In the genomic region with DNA sequence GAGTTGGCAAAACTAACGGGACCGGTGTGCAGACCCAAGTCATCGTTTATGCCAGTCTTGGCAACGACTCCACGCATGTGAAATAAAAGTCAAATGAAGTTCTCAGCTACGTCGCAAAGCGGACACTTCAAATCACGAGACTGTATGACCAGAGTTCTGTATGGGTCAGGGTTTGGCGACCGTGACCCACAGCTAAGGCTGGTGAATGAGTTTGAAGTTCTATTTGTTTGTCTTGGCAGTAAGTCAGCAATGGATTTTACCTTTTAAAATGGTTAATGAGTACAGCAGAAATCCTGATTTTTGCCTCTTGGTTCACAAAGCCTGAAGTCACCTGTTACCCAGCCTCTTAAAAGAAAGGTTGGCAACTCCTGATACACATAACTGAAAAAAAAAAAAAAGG, we compare ENCODE assay signal across 17 mouse cellular contexts. TPM values are rescaled to one million over a fixed set of nuclear protein-coding genes. Genes with fewer than 3 reads are reported as not detected.
DNase-seq lines count a peak whose midpoint lies in the region; ATAC-seq and TF ChIP-seq lines count a peak whose summit lies in the region.
"Had no signal": no experiment of that assay in that cellular context is flagged by ENCODE, and none has a peak within 500 bp of the region (broad histone marks: within the 10 kb centered on the region; RNA-seq: fewer than 3 reads in every experiment).

No protein-coding gene starts in this region.

- no peak for ATAC-seq in kidney, embryonic 15.5 days (replicated peaks; ENCODE audit: low FRiP score)
- ATAC-seq in lung, embryonic 16.5 days (ENCODE audit: low read depth), result no peak
- ATAC-seq in liver, embryonic 16.5 days (ENCODE audit: low read depth), result peak; percentile 71
- ATAC-seq: midbrain, embryonic 15.5 days had no signal

- peak overlapping the region; percentile 80 for H3K27ac ChIP-seq in kidney, adult 2 months (ENCODE audit: insufficient read depth, low read depth, low read length)
- no peak overlapping the region for H3K27ac ChIP-seq in kidney, embryonic 15.5 days
- peak overlapping the region; percentile 33; the same call in 1 of the 2 replicates for H3K27ac ChIP-seq in lung, embryonic 16.5 days (ENCODE audit: low read length)
- peak overlapping the region; percentile 20; the same call in 1 of the 2 replicates for H3K27ac ChIP-seq in liver, embryonic 16.5 days (ENCODE audit: low read length)
- H3K27ac ChIP-seq: embryonic facial prominence, embryonic 10.5 days; hindbrain, embryonic 12.5 days; midbrain, embryonic 15.5 days; neural tube, embryonic 15.5 days had no signal

- no peaks in the 10 kb centered on the region; the same call in 1 of the 2 replicates for H3K4me1 ChIP-seq in kidney, adult 2 months (ENCODE audit: control insufficient read depth, insufficient read depth, low read length)
- H3K4me1 ChIP-seq in kidney, embryonic 15.5 days, result no peaks in the 10 kb centered on the region
- H3K4me1 ChIP-seq in lung, embryonic 16.5 days (replicated peaks; ENCODE audit: control insufficient read depth, insufficient read depth, low read length), result peaks cover 7% of the 10 kb centered on the region; the same call in 1 of the 2 replicates
- H3K4me1 ChIP-seq in liver, embryonic 16.5 days (ENCODE audit: control insufficient read depth, low read depth, low read length), result no peaks in the 10 kb centered on the region; the same call in 1 of the 2 replicates
- H3K4me1 ChIP-seq: embryonic facial prominence, embryonic 10.5 days; hindbrain, embryonic 12.5 days; midbrain, embryonic 15.5 days had no signal

- no peak overlapping the region for H3K4me2 ChIP-seq in kidney, embryonic 15.5 days
- no peak overlapping the region for H3K4me2 ChIP-seq in lung, embryonic 16.5 days (ENCODE audit: low read depth, low read length)
- peak overlapping the region; percentile 44 for H3K4me2 ChIP-seq in liver, embryonic 16.5 days (ENCODE audit: low read depth, low read length)
- H3K4me2 ChIP-seq: heart, embryonic 11.5 days; hindbrain, embryonic 12.5 days; midbrain, embryonic 15.5 days; neural tube, embryonic 15.5 days had no signal

- no peak for TF ChIP-seq CTCF in kidney, adult 2 months (conservative IDR thresholded peaks at IDR 0.05; ENCODE audit: insufficient read depth, insufficient read length, low read depth, low read length)

- WGBS in kidney, adult 2 months, result 41% methylated on average over 11 of the region's 11 CpGs
- WGBS in kidney, embryonic 15.5 days, result 82% methylated on average over 11 of the region's 11 CpGs
- 64% methylated on average over 11 of the region's 11 CpGs for WGBS in lung, embryonic 16.5 days
- 64% methylated on average over 11 of the region's 11 CpGs for WGBS in liver, embryonic 16.5 days (ENCODE audit: insufficient replicate concordance)

- H3K9me3 ChIP-seq in kidney, embryonic 15.5 days (replicated peaks), result no peaks in the 10 kb centered on the region
- no peaks in the 10 kb centered on the region for H3K9me3 ChIP-seq in lung, embryonic 16.5 days (ENCODE audit: control insufficient read depth, low read length)
- no peaks in the 10 kb centered on the region for H3K9me3 ChIP-seq in liver, embryonic 16.5 days (replicated peaks; ENCODE audit: control insufficient read depth, low read length)
- H3K9me3 ChIP-seq: embryonic facial prominence, embryonic 10.5 days; hindbrain, embryonic 12.5 days; midbrain, embryonic 15.5 days; neural tube, embryonic 15.5 days had no signal

- TF ChIP-seq POLR2A in kidney, adult 2 months (IDR thresholded peaks at IDR 0.05; ENCODE audit: low read depth, low read length), result no peak

- H3K36me3 ChIP-seq in kidney, adult 2 months (ENCODE audit: control insufficient read depth, insufficient read depth, low read length), result no peaks in the 10 kb centered on the region
- H3K36me3 ChIP-seq in kidney, embryonic 15.5 days, result peaks cover 53% of the 10 kb centered on the region
- H3K36me3 ChIP-seq in lung, embryonic 16.5 days (ENCODE audit: control insufficient read depth, insufficient read depth, low read length), result peaks cover 7% of the 10 kb centered on the region; the same call in 1 of the 2 replicates
- H3K36me3 ChIP-seq in liver, embryonic 16.5 days (ENCODE audit: control insufficient read depth, insufficient read depth), result no peaks in the 10 kb centered on the region

- no peak overlapping the region for H3K4me3 ChIP-seq in kidney, adult 2 months (ENCODE audit: insufficient read depth, low read depth, low read length)
- H3K4me3 ChIP-seq in kidney, embryonic 15.5 days (replicated peaks), result no peak overlapping the region
- no peak overlapping the region for H3K4me3 ChIP-seq in lung, embryonic 16.5 days (ENCODE audit: low read length)
- no peak overlapping the region for H3K4me3 ChIP-seq in liver, embryonic 16.5 days (ENCODE audit: low read depth, low read length)
- H3K4me3 ChIP-seq: embryonic facial prominence, embryonic 10.5 days; hindbrain, embryonic 12.5 days; midbrain, embryonic 15.5 days; neural tube, embryonic 15.5 days had no signal

- no peaks in the 10 kb centered on the region for H3K27me3 ChIP-seq in kidney, adult 2 months (replicated peaks; ENCODE audit: control insufficient read depth, insufficient read depth, low read length)
- no peaks in the 10 kb centered on the region for H3K27me3 ChIP-seq in kidney, embryonic 15.5 days
- H3K27me3 ChIP-seq in lung, embryonic 16.5 days (ENCODE audit: control insufficient read depth, insufficient read depth, low read depth, low read length), result no peaks in the 10 kb centered on the region
- H3K27me3 ChIP-seq in liver, embryonic 16.5 days (ENCODE audit: control insufficient read depth, insufficient read depth, low read depth, low read length), result no peaks in the 10 kb centered on the region
- H3K27me3 ChIP-seq: hindbrain, embryonic 12.5 days; midbrain, embryonic 15.5 days; neural tube, embryonic 15.5 days had no signal

- peak; percentile 90 for DNase-seq in kidney, adult 2 months
- DNase-seq in lung, postnatal 10 days, result no peak
- no peak for DNase-seq in cerebellum, postnatal 25 days
- DNase-seq in adrenal gland, postnatal 25 days, result no peak
- DNase-seq: cerebellum, adult 2 months; heart, postnatal 10 days; right cerebral cortex, postnatal 14 days; spleen, adult 18-20 months; thymus, postnatal 36 days had no signal

- H3K9ac ChIP-seq in kidney, embryonic 15.5 days, result no peak overlapping the region
- no peak overlapping the region for H3K9ac ChIP-seq in lung, embryonic 16.5 days (ENCODE audit: low read length)
- no peak overlapping the region for H3K9ac ChIP-seq in liver, embryonic 16.5 days (ENCODE audit: low read depth, low read length)
- H3K9ac ChIP-seq: hindbrain, embryonic 12.5 days; midbrain, embryonic 15.5 days; neural tube, embryonic 15.5 days had no signal

RNA-seq across cellular contexts. Expression of a gene that starts 42.1 kb away (rescaled TPM):
- 47.4 and 54.1 TPM in 2 replicates for polyA plus RNA-seq in kidney, adult 2 months (2012; rRNA removed)
- polyA plus RNA-seq in kidney, embryonic 15.5 days (2015; fragmentation: Nextera tagmentation; extraction: Ambion mirVana), result 101 and 104 TPM in 2 replicates
- 102 and 104 TPM in 2 replicates for polyA plus RNA-seq in lung, embryonic 16.5 days (2015; fragmentation: Nextera tagmentation; extraction: Ambion mirVana)
- 31.6 and 36.1 TPM in 2 replicates for polyA plus RNA-seq in liver, embryonic 16.5 days (2015; fragmentation: Nextera tagmentation; extraction: Ambion mirVana)
- total RNA-seq in adrenal gland, postnatal 25 days (2021), result 72.4 and 77.8 TPM in 2 replicates
